Mouse (Mus musculus): ENCODE results near the gene Slc25a19. TPM values are rescaled to one million over a fixed set of nuclear protein-coding genes. Genes with fewer than 3 reads are reported as not detected.

Gene Slc25a19
- polyA plus RNA-seq, 1 experiment: 14.0 TPM

DNA sequence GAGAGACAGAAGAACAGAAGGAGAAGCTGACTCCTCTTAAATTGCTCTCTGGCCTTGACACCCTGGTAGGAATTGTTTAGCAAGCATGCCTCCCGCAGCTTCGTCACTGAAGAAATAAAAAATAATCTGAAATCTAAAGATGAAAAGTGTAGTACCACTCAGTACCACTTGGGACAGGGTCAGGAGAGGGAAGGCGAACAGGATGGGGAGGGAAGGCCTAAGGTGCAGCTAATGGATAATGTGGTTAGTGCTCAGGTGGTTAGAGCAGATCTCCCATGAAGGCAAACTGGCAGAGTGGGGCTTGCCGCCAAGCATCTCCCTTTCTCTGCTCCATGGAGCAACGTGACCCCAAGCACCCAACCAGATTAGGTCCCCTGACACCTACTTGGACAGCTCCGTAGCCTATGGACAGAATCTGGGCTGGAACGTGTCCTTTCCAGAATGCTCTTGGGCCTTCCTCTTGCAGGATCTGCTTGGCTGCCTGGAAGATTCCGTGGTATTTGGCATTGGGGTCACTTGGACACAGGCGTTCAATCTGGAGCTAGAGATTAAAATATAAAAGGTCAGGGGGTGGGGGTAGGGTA is 4.5 kb downstream of the Slc25a19 start:
- no peak overlapping the region for H3K4me3 ChIP-seq (ENCODE audit: insufficient read depth, low read length)
- no peaks in the 10 kb centered on the region for H3K4me1 ChIP-seq (ENCODE audit: control insufficient read depth, insufficient read depth, low read length)
- H3K27ac ChIP-seq (ENCODE audit: insufficient read depth, low read length): no peak overlapping the region
- TF ChIP-seq CTCF (IDR thresholded peaks at IDR 0.05; ENCODE audit: borderline replicate concordance, insufficient read depth, low read length): peak; percentile 10; the same call in 1 of the 2 replicates
- no peak for TF ChIP-seq POLR2A (IDR thresholded peaks at IDR 0.05; ENCODE audit: low read depth, low read length)

DNA sequence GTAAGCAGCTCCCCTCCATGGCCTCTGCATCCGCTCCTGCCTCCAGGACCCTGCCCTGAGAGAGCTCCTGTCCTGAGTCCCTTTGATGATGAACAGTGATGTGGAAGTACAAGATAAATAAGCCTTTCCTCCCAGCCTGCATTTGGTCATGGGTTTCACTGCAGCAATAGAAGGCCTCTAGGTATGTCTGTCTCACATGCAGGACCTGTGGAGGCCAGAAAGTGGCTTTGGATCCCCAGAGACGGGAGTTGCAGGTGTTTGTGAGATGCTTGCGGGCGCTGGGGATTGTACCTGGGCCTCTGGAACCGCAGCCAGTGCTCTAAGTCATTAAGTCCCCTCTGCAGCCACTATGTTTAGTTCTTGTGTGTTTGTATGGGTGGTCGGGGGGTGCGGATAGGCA is 8.1 kb downstream of the Slc25a19 start:
- no peaks in the 10 kb centered on the region for H3K4me1 ChIP-seq (ENCODE audit: control insufficient read depth, insufficient read depth, low read length)
- no peak overlapping the region for H3K27ac ChIP-seq (ENCODE audit: insufficient read depth, low read length)
- TF ChIP-seq CTCF (IDR thresholded peaks at IDR 0.05; ENCODE audit: borderline replicate concordance, insufficient read depth, low read length) (no peak), POLR2A (IDR thresholded peaks at IDR 0.05; ENCODE audit: low read depth, low read length) (no peak)
- no peak overlapping the region for H3K4me3 ChIP-seq (ENCODE audit: insufficient read depth, low read length)

DNA sequence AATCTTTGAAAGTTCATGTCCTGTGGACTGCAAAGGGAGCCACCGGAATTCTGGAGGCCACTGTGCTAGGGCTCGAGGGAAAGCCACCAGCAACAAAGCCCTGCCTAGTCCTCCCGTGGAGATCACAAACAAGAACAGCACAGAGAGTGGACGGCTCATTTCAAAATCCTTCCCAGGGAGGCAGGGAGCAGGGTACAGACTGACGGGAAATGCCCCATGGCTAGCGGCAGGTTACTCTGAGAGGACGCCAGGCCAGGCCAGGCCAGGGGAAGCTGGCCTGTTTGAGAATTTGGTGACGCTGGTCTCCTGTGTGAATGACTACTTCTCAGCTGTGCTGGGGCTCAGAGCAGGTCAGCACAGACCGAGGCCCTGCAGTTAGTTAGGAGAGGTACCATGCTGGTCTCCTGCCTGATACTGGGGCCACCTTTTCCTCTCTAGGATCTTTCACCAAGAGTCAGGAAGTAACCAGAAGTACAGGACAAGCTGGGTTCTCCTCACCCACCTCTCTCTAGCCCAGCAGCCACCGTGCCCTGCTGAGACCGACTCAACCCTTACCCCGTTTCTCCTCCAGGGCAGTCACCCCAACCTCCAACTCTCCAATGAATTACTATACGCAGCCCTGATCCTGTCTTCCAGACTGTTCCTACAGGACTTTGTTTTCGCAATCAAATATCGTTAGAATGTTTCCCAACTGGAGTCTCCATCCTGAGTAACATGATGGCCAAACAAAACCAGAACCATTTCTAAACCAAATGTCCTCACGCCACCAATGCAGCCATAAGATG is 9.2 kb downstream of the Slc25a19 start:
- no peak for TF ChIP-seq CTCF (IDR thresholded peaks at IDR 0.05; ENCODE audit: borderline replicate concordance, insufficient read depth, low read length)
- TF ChIP-seq POLR2A (IDR thresholded peaks at IDR 0.05; ENCODE audit: low read depth, low read length): no peak
- no peak overlapping the region for H3K27ac ChIP-seq (ENCODE audit: insufficient read depth, low read length)
- no peaks in the 10 kb centered on the region for H3K4me1 ChIP-seq (ENCODE audit: control insufficient read depth, insufficient read depth, low read length)
- no peak overlapping the region for H3K4me3 ChIP-seq (ENCODE audit: insufficient read depth, low read length)

DNA sequence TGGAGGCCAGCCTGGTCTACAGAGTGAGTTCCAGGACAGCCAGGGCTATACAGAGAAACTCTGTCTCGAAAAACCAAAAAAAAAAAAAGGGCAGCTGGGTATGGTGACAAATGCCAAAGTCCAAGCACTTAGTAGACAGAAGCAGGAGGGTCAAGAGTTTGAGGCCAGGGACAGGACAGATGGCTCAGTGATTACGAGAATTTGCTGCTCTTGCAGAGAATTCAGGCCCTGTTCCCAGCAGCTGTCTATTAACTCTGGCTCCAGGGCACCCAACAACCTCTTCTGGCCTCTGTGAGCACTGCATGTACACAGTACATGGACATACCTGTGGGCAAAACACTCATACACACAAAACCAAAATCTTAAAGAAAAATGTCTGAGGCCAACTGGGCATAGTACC is 10.1 kb downstream of the Slc25a19 start:
- H3K4me1 ChIP-seq (ENCODE audit: control insufficient read depth, insufficient read depth, low read length): no peaks in the 10 kb centered on the region
- H3K4me3 ChIP-seq (ENCODE audit: insufficient read depth, low read length): no peak overlapping the region
- TF ChIP-seq POLR2A (IDR thresholded peaks at IDR 0.05; ENCODE audit: low read depth, low read length) (no peak), CTCF (IDR thresholded peaks at IDR 0.05; ENCODE audit: borderline replicate concordance, insufficient read depth, low read length) (no peak)
- H3K27ac ChIP-seq (ENCODE audit: insufficient read depth, low read length): no peak overlapping the region

DNA sequence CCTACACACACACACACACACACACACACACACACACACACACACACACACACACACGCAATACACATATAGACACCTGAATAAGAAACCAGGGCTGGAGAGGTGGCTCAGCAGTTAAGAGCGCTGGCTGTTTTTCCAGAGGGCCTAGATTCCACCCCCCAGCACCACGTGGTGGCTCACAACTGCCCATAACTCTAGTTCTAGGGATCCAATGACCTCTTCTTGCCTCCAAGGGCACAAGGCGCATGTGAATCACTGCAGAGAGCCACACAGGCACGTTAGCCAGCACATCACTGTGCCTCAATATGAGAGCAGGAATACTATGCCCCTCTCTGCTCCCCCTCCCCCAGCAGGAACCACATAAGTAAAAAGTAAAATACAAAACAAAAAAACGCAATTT is 11.2 kb downstream of the Slc25a19 start:
- H3K4me1 ChIP-seq (ENCODE audit: control insufficient read depth, insufficient read depth, low read length): no peaks in the 10 kb centered on the region
- no peak overlapping the region for H3K27ac ChIP-seq (ENCODE audit: insufficient read depth, low read length)
- no peak overlapping the region for H3K4me3 ChIP-seq (ENCODE audit: insufficient read depth, low read length)
- no peak for TF ChIP-seq POLR2A (IDR thresholded peaks at IDR 0.05; ENCODE audit: low read depth, low read length)
- no peak for TF ChIP-seq CTCF (IDR thresholded peaks at IDR 0.05; ENCODE audit: borderline replicate concordance, insufficient read depth, low read length)

DNA sequence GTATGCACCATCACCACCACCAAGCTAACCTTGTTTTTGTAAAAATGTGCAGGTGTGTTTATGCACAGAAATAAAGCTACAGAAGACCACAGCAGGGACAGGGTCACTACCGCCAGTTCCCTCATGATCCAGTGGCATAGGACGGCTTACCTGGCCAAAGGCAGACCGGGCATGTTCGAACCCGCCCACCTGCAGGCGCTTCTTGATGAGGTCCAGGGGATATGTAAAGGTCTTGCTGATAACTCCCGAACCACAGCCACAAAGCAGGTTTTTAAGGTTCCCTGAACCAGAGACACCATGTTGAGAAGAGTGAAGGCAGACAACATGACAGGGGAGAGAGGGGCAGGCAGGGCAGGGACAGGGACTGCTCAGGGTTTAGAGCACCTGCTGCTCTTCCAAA is 11.7 kb downstream of the Slc25a19 start:
- Histone ChIP-seq H3K4me1 (ENCODE audit: control insufficient read depth, insufficient read depth, low read length) (no peaks in the 10 kb centered on the region), H3K27ac (ENCODE audit: insufficient read depth, low read length) (no peak overlapping the region), H3K4me3 (ENCODE audit: insufficient read depth, low read length) (no peak overlapping the region)
- no peak for TF ChIP-seq POLR2A (IDR thresholded peaks at IDR 0.05; ENCODE audit: low read depth, low read length)
- no peak for TF ChIP-seq CTCF (IDR thresholded peaks at IDR 0.05; ENCODE audit: borderline replicate concordance, insufficient read depth, low read length)

DNA sequence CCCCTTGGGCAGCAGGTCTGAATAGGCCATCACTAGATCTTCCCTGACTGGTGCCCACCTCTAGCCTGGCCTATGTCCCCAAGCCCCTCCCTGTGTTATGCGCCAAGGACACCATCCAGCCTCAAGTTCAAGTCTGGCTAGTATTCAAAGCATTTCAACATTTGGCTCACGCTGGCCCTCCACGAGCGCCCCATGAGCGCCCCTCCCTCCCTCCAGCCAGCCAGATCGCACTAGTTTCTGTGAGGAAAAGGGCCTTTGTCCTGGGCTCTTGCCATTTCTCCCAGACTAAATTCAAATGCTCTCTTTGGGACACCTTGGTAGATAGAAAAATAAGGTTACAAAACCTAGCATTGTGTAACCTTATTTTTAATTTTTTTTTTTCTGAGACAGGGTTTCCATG is 12.2 kb downstream of the Slc25a19 start:
- Histone ChIP-seq H3K4me1 (ENCODE audit: control insufficient read depth, insufficient read depth, low read length) (no peaks in the 10 kb centered on the region), H3K4me3 (ENCODE audit: insufficient read depth, low read length) (no peak overlapping the region), H3K27ac (ENCODE audit: insufficient read depth, low read length) (no peak overlapping the region)
- no peak for TF ChIP-seq POLR2A (IDR thresholded peaks at IDR 0.05; ENCODE audit: low read depth, low read length)
- no peak for TF ChIP-seq CTCF (IDR thresholded peaks at IDR 0.05; ENCODE audit: borderline replicate concordance, insufficient read depth, low read length)

DNA sequence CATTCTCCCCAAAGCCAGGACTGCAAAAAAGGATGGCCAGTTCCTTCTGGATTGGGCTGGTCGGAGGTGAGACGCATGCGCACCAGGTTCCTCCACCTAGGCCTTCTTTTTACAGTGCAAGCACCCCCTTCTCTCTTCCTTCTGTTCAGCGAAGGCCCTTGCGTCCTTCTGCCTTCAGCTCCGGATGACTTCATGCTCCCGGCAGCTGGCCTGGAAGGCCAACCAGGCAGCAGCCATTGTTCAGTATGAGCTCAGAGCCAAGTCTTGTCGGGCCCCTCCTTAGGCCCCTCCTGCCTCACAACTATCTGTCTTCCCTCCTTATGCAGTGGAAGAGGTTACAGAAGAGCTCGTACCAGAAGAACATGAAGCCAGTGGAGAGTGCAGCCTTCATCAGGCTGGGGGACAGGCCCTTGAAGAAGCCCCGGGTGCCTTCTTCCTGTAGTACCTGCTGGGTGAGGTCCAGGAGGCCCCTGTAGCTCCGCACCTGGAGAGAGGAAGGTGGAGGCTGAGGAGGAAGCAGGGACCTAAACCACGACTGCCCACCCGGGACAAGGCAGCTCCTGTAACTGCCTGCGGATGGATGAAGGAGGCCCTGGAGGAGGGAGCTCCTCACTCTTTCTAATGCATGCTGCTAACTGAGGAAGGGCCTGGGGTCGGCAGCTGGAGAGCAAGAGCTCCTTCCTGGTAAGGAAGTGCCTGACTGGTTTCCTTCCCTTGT is 12.8 kb downstream of the Slc25a19 start:
- no peak overlapping the region for H3K4me3 ChIP-seq (ENCODE audit: insufficient read depth, low read length)
- H3K27ac ChIP-seq (ENCODE audit: insufficient read depth, low read length): no peak overlapping the region
- H3K4me1 ChIP-seq (ENCODE audit: control insufficient read depth, insufficient read depth, low read length): no peaks in the 10 kb centered on the region
- TF ChIP-seq CTCF (IDR thresholded peaks at IDR 0.05; ENCODE audit: borderline replicate concordance, insufficient read depth, low read length) (no peak), POLR2A (IDR thresholded peaks at IDR 0.05; ENCODE audit: low read depth, low read length) (no peak)

DNA sequence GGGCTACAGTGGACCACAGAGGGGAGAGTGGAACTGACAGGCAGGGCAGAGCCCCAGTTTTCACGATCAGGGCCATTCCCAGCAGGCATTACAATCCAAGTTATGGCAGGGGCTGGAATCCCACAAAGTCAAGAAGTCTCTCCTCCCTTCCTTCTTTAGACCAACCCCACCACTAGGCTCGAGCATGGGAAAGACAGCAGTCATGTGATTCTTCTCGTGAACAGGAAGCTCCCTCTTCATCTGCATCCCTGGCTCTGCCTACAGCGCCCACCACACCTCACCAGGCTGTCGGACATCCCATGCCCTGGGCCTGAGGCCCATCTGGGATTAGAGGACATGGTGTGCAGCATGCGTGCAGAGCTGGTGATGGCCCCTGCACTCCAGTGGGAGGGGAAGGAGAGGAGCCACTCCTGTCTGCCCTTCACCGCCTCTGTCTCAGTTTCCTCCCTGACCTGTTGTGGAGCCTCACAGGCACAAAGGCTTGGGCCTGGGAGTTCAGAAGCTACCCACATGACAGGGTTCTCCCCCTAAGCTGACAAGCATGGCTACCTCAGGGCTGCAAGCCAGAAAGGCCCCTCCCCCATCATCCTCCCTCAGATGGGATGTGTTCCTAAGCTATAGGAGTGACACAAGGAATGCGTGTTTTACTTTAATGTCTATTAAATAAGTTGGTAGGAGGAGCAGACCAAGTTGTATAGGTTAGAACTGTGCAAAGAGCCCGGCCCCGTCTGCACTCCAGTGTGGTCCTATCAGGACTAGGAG is 13.6 kb downstream of the Slc25a19 start:
- Histone ChIP-seq H3K4me3 (ENCODE audit: insufficient read depth, low read length) (no peak overlapping the region), H3K27ac (ENCODE audit: insufficient read depth, low read length) (no peak overlapping the region), H3K4me1 (ENCODE audit: control insufficient read depth, insufficient read depth, low read length) (no peaks in the 10 kb centered on the region)
- TF ChIP-seq POLR2A (IDR thresholded peaks at IDR 0.05; ENCODE audit: low read depth, low read length) (no peak), CTCF (IDR thresholded peaks at IDR 0.05; ENCODE audit: borderline replicate concordance, insufficient read depth, low read length) (no peak)
